9 mouse cellular contexts compared by ENCODE assay signal in genomic region chr5:117946605-117947004, GRCm38 (mm10). TPM values are rescaled to one million over a fixed set of nuclear protein-coding genes. Genes with fewer than 3 reads are reported as not detected.
A peak's percentile ranks its signal among the peaks of the same experiment; 100 is the strongest.
DNase-seq lines count a peak whose midpoint lies in the region; ATAC-seq and TF ChIP-seq lines count a peak whose summit lies in the region.
"Had no signal": no experiment of that assay in that cellular context is flagged by ENCODE, and none has a peak within 500 bp of the region (broad histone marks: within the 10 kb centered on the region; RNA-seq: fewer than 3 reads in every experiment).

No protein-coding gene starts in this region.

- no peak overlapping the region for H3K4me2 ChIP-seq in kidney, embryonic 16.5 days (replicated peaks; ENCODE audit: low read depth, low read length)
- H3K4me2 ChIP-seq: liver, embryonic 13.5 days had no signal

- TF ChIP-seq CTCF in kidney, adult 2 months (conservative IDR thresholded peaks at IDR 0.05; ENCODE audit: insufficient read depth, insufficient read length, low read depth, low read length), result peak; percentile 87
- peak; percentile 32 for TF ChIP-seq CTCF in ES-Bruce4 (IDR thresholded peaks at IDR 0.05; ENCODE audit: low read depth, low read length)
- peak; percentile 53 for TF ChIP-seq CTCF in bone marrow, adult 2 months (IDR thresholded peaks at IDR 0.05; ENCODE audit: control insufficient read depth, insufficient read depth, low read length)

- no peak for ATAC-seq in kidney, embryonic 16.5 days (ENCODE audit: low FRiP score, low TSS enrichment)

- 11% methylated on average over 4 of the region's 4 CpGs for WGBS in kidney, adult 2 months
- 17% methylated on average over 4 of the region's 4 CpGs for WGBS in kidney, embryonic 16.5 days
- WGBS in bone marrow, adult 2 months, result 6% methylated on average over 4 of the region's 4 CpGs

- TF ChIP-seq EP300 in ES-Bruce4 (IDR thresholded peaks at IDR 0.05; ENCODE audit: insufficient read depth, low read depth, low read length), result no peak

- no peak overlapping the region for H3K27ac ChIP-seq in kidney, adult 2 months (ENCODE audit: insufficient read depth, low read depth, low read length)
- no peak overlapping the region for H3K27ac ChIP-seq in kidney, embryonic 16.5 days (ENCODE audit: low read length)
- H3K27ac ChIP-seq in ES-Bruce4 (ENCODE audit: insufficient read depth, low read length), result no peak overlapping the region
- H3K27ac ChIP-seq in bone marrow, adult 2 months (ENCODE audit: control insufficient read depth, insufficient read depth, low read depth, low read length, poor library complexity), result no peak overlapping the region
- H3K27ac ChIP-seq: liver, embryonic 13.5 days had no signal

- H3K9me3 ChIP-seq in kidney, embryonic 16.5 days (ENCODE audit: low read length), result no peaks in the 10 kb centered on the region
- no peaks in the 10 kb centered on the region for H3K9me3 ChIP-seq in ES-Bruce4 (replicated peaks; ENCODE audit: control insufficient read depth, insufficient read depth, low read length, poor library complexity, severe bottlenecking)
- H3K9me3 ChIP-seq: liver, embryonic 13.5 days had no signal

- no peak for TF ChIP-seq POLR2A in kidney, adult 2 months (IDR thresholded peaks at IDR 0.05; ENCODE audit: low read depth, low read length)
- TF ChIP-seq POLR2A in ES-Bruce4 (IDR thresholded peaks at IDR 0.05; ENCODE audit: insufficient read depth, low read length), result no peak
- TF ChIP-seq POLR2A in bone marrow, adult 2 months (IDR thresholded peaks at IDR 0.05; ENCODE audit: borderline replicate concordance, control insufficient read depth, low read depth, low read length), result no peak

- intact Hi-C loops in left cerebral cortex, postnatal 14 days (cut with DNase I), result no loop called here

- H3K27me3 ChIP-seq in kidney, adult 2 months (replicated peaks; ENCODE audit: control insufficient read depth, insufficient read depth, low read length), result no peaks in the 10 kb centered on the region
- no peaks in the 10 kb centered on the region for H3K27me3 ChIP-seq in kidney, embryonic 16.5 days (ENCODE audit: insufficient read depth, low read length)
- H3K27me3 ChIP-seq in ES-Bruce4 (ENCODE audit: control insufficient read depth, insufficient read depth, low read length, poor library complexity, severe bottlenecking), result no peaks in the 10 kb centered on the region
- H3K27me3 ChIP-seq: liver, embryonic 13.5 days had no signal

- no peaks in the 10 kb centered on the region for H3K36me3 ChIP-seq in kidney, adult 2 months (ENCODE audit: control insufficient read depth, insufficient read depth, low read length)
- no peaks in the 10 kb centered on the region for H3K36me3 ChIP-seq in kidney, embryonic 16.5 days (ENCODE audit: insufficient read depth, low read length)
- H3K36me3 ChIP-seq in ES-Bruce4 (ENCODE audit: control insufficient read depth, insufficient read depth, low read length, poor library complexity, severe bottlenecking), result no peaks in the 10 kb centered on the region
- H3K36me3 ChIP-seq: liver, embryonic 13.5 days had no signal

- H3K9ac ChIP-seq in kidney, embryonic 16.5 days (replicated peaks; ENCODE audit: low read length), result no peak overlapping the region
- no peak overlapping the region for H3K9ac ChIP-seq in ES-Bruce4 (ENCODE audit: low read depth, poor library complexity, severe bottlenecking)
- H3K9ac ChIP-seq: liver, embryonic 13.5 days had no signal

- no peaks in the 10 kb centered on the region for H3K4me1 ChIP-seq in kidney, adult 2 months (ENCODE audit: control insufficient read depth, insufficient read depth, low read length)
- no peaks in the 10 kb centered on the region for H3K4me1 ChIP-seq in kidney, embryonic 16.5 days (ENCODE audit: insufficient read depth, low read length)
- no peaks in the 10 kb centered on the region for H3K4me1 ChIP-seq in ES-Bruce4 (ENCODE audit: control insufficient read depth, insufficient read depth, low read length)
- H3K4me1 ChIP-seq in bone marrow, adult 2 months (ENCODE audit: control insufficient read depth, insufficient read depth, low read length), result no peaks in the 10 kb centered on the region
- H3K4me1 ChIP-seq: liver, embryonic 13.5 days had no signal

- H3K4me3 ChIP-seq in kidney, adult 2 months (ENCODE audit: insufficient read depth, low read depth, low read length), result no peak overlapping the region
- no peak overlapping the region for H3K4me3 ChIP-seq in kidney, embryonic 16.5 days (ENCODE audit: low read length)
- H3K4me3 ChIP-seq in ES-Bruce4 (ENCODE audit: low read depth, low read length), result no peak overlapping the region
- no peak overlapping the region for H3K4me3 ChIP-seq in bone marrow, adult 2 months (replicated peaks; ENCODE audit: control insufficient read depth, low read depth, low read length)
- H3K4me3 ChIP-seq: liver, embryonic 13.5 days had no signal

- peak; percentile 40 for DNase-seq in kidney, adult 2 months
- DNase-seq in frontal cortex, postnatal 36 days (ENCODE audit: low spot score in 2 of 2), result peak; percentile 62 to 71
- DNase-seq in left cerebral cortex, postnatal 14 days (ENCODE audit: low spot score in 2 of 2), result peak; percentile 59 to 69
- peak; percentile 72 for DNase-seq in right cerebral cortex, postnatal 4 days
- DNase-seq in c-Kit-positive CD71-positive TER-119-positive erythroid progenitor cells, embryonic 14.5 days (ENCODE audit: low spot score), result no peak
- DNase-seq: liver, embryonic 13.5 days had no signal

RNA-seq across cellular contexts. Expression of gene Fbxo21, which starts 29.9 kb away (rescaled TPM):
- 67.4 and 75.6 TPM in 2 replicates for polyA plus RNA-seq in kidney, adult 2 months (2012; rRNA removed)
- 85.6 and 87.5 TPM in 2 replicates for polyA plus RNA-seq in kidney, embryonic 16.5 days (2015; fragmentation: Nextera tagmentation; extraction: Ambion mirVana)
- polyA plus RNA-seq in ES-Bruce4 (2011; ENCODE audit: insufficient read depth, insufficient read length, low read depth, missing spikeins), result 54.6 and 60.1 TPM in 2 replicates
- 2.2 and 5.8 TPM in 2 replicates for polyA plus RNA-seq in bone marrow, adult 2 months (2011; ENCODE audit: insufficient read depth, insufficient read length, low replicate concordance, missing spikeins)
- 100 to 1,000 TPM; 113 to 118 TPM for total RNA-seq in left cerebral cortex, postnatal 14 days (2021)

Comparison
In these comparisons a context has a peak if more than half of its experiments do, and no peak if none do; other contexts are left out.
1. CTCF ChIP-seq: peak in every context shown above with its lines; median percentile 87 in kidney, adult 2 months; 53 in bone marrow, adult 2 months; 32 in ES-Bruce4.